Mouse (Mus musculus): ENCODE measurements around the gene Lyg2. TPM values are rescaled to one million over a fixed set of nuclear protein-coding genes. Genes with fewer than 3 reads are reported as not detected.
A peak's percentile ranks its signal among the peaks of the same experiment; 100 is the strongest.

The Lyg2 gene
- total and polyA plus RNA-seq, 2 experiments from 2014 or later = not detected

DNA sequence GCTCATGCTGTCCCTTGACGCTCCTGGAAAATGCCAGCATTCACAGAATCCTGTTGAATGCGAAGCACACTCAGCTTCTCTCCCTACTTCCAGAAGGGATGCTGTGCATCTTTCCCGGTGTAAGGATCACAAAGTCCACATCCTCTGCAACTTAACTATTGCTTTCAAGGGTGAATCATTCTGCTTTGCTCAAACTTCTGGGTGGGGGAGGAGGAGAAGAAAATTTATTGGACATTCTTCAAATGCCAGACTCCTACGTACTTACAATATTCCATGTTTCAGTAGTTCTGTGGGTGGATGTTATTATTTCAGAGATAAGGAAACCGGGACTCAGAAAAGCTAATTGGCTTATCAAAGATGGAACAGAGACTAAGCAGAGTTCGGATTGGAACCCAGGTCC is 1.8 kb upstream of the Lyg2 start:
- Histone ChIP-seq H3K4me1 (ENCODE audit: control insufficient read depth, insufficient read depth) (no peaks in the 10 kb centered on the region), H3K4me3 (ENCODE audit: low read depth, low read length) (no peak overlapping the region), H3K27me3 (ENCODE audit: control insufficient read depth, insufficient read depth, low read length) (no peaks in the 10 kb centered on the region), H3K9ac (replicated peaks; ENCODE audit: low read depth, low read length) (no peak overlapping the region), H3K36me3 (replicated peaks; ENCODE audit: control insufficient read depth, insufficient read depth, low read length) (no peaks in the 10 kb centered on the region), H3K27ac (ENCODE audit: low read depth) (no peak overlapping the region), H3K4me2 (ENCODE audit: low read depth, low read length) (no peak overlapping the region), H3K9me3 (replicated peaks; ENCODE audit: control insufficient read depth, low read length) (no peaks in the 10 kb centered on the region)
- no peak for TF ChIP-seq CTCF (IDR thresholded peaks at IDR 0.05; ENCODE audit: low read depth)
- no peak for TF ChIP-seq EP300 (IDR thresholded peaks at IDR 0.05; ENCODE audit: low read depth)
- ATAC-seq (ENCODE audit: insufficient read depth, low read depth) (no peak), DNase-seq (ENCODE audit: low spot score) (no peak)
- 44% methylated on average over 6 of the region's 6 CpGs for WGBS

DNA sequence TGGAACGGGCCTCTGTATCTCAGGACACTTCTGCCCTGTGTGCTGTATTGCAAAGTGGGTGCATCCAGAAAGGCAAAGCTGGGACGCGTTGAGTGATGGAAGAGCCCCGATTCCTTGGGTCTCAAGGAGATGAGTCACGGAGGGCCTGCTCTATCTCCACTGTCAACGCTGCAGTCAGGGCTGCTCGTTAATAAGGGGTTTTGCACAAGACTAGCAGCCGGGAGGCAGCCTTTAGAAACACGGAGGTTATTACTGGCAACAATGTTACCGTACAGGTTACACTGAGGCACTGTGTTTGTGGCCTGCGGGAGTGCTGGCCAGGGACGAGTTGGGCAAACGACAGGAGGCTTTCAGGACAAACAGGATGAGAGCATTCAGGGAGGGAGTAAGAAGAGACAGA is 1.4 kb upstream of the Lyg2 start:
- no peak overlapping the region for H3K4me3 ChIP-seq (ENCODE audit: low read depth, low read length)
- no peaks in the 10 kb centered on the region for H3K9me3 ChIP-seq (replicated peaks; ENCODE audit: control insufficient read depth, low read length)
- no peaks in the 10 kb centered on the region for H3K4me1 ChIP-seq (ENCODE audit: control insufficient read depth, insufficient read depth)
- no peaks in the 10 kb centered on the region for H3K36me3 ChIP-seq (replicated peaks; ENCODE audit: control insufficient read depth, insufficient read depth, low read length)
- no peaks in the 10 kb centered on the region for H3K27me3 ChIP-seq (ENCODE audit: control insufficient read depth, insufficient read depth, low read length)
- H3K9ac ChIP-seq (replicated peaks; ENCODE audit: low read depth, low read length) = no peak overlapping the region
- no peak for TF ChIP-seq CTCF (IDR thresholded peaks at IDR 0.05; ENCODE audit: low read depth)
- TF ChIP-seq EP300 (IDR thresholded peaks at IDR 0.05; ENCODE audit: low read depth) = no peak
- no peak overlapping the region for H3K4me2 ChIP-seq (ENCODE audit: low read depth, low read length)
- H3K27ac ChIP-seq (ENCODE audit: low read depth) = no peak overlapping the region
- WGBS = 33% methylated on average over 13 of the region's 13 CpGs
- no peak for ATAC-seq (ENCODE audit: insufficient read depth, low read depth)
- no peak for DNase-seq (ENCODE audit: low spot score)

DNA sequence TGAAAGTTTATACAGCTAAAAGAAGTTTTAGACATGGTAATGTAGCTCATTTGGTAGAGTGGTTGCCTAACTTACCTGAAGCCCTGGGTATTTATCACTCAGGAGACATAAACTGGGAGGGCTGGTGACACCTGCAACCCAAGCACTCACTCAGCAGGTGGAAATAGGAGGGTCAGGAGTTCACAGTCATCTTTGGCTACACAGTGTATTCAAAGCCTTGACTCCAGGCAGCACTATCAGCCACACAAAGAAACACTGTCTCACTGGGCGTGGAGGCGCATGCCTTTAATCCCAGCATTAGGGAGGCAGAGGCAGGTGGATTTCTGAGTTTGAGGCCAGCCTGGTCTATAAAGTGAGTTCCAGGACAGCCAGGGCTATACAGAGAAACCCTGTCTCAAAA is 3.5 kb downstream of the Lyg2 start:
- ATAC-seq (ENCODE audit: insufficient read depth, low read depth) (no peak), DNase-seq (ENCODE audit: low spot score) (no peak)
- H3K36me3 ChIP-seq (replicated peaks; ENCODE audit: control insufficient read depth, insufficient read depth, low read length) = no peaks in the 10 kb centered on the region
- H3K27me3 ChIP-seq (ENCODE audit: control insufficient read depth, insufficient read depth, low read length) = no peaks in the 10 kb centered on the region
- H3K4me2 ChIP-seq (ENCODE audit: low read depth, low read length) = no peak overlapping the region
- H3K4me3 ChIP-seq (ENCODE audit: low read depth, low read length) = no peak overlapping the region
- H3K9ac ChIP-seq (replicated peaks; ENCODE audit: low read depth, low read length) = no peak overlapping the region
- H3K9me3 ChIP-seq (replicated peaks; ENCODE audit: control insufficient read depth, low read length) = no peaks in the 10 kb centered on the region
- TF ChIP-seq CTCF (IDR thresholded peaks at IDR 0.05; ENCODE audit: low read depth) = no peak
- TF ChIP-seq EP300 (IDR thresholded peaks at IDR 0.05; ENCODE audit: low read depth) = no peak
- H3K4me1 ChIP-seq (ENCODE audit: control insufficient read depth, insufficient read depth) = no peaks in the 10 kb centered on the region
- H3K27ac ChIP-seq (ENCODE audit: low read depth) = no peak overlapping the region
- 71% methylated on average over 2 of the region's 2 CpGs for WGBS

DNA sequence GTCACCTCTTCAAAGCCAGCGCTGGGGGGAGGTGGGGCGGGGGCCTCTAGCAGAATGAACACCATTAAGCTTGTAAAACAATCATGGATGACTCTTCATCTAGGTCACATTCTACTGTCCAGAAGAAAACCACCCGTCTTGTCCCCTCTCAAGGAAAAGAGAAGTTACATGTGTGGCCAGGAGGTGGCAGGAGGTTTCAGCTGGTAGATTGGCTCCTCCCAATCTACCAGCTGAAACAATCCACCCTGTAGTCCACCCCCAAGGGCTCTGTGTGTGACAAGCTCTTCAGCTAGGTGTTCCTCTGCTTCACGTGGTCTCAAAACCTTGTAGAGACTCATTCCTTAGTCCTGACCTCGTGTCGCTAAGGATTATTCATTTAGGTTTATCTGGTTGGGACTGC is 13.1 kb downstream of the Lyg2 start:
- Histone ChIP-seq H3K9me3 (replicated peaks; ENCODE audit: control insufficient read depth, low read length) (no peaks in the 10 kb centered on the region), H3K4me2 (ENCODE audit: low read depth, low read length) (no peak overlapping the region), H3K4me3 (ENCODE audit: low read depth, low read length) (no peak overlapping the region), H3K4me1 (ENCODE audit: control insufficient read depth, insufficient read depth) (no peaks in the 10 kb centered on the region), H3K9ac (replicated peaks; ENCODE audit: low read depth, low read length) (no peak overlapping the region), H3K27me3 (ENCODE audit: control insufficient read depth, insufficient read depth, low read length) (no peaks in the 10 kb centered on the region), H3K27ac (ENCODE audit: low read depth) (no peak overlapping the region), H3K36me3 (replicated peaks; ENCODE audit: control insufficient read depth, insufficient read depth, low read length) (peaks cover 15% of the 10 kb centered on the region)
- peak; percentile 57 for TF ChIP-seq CTCF (IDR thresholded peaks at IDR 0.05; ENCODE audit: low read depth)
- no peak for TF ChIP-seq EP300 (IDR thresholded peaks at IDR 0.05; ENCODE audit: low read depth)
- 28% methylated on average over 6 of the region's 6 CpGs for WGBS
- peak; percentile 71; the same call in 1 of the 2 replicates for ATAC-seq (ENCODE audit: insufficient read depth, low read depth)
- DNase-seq (ENCODE audit: low spot score) = peak; percentile 65

DNA sequence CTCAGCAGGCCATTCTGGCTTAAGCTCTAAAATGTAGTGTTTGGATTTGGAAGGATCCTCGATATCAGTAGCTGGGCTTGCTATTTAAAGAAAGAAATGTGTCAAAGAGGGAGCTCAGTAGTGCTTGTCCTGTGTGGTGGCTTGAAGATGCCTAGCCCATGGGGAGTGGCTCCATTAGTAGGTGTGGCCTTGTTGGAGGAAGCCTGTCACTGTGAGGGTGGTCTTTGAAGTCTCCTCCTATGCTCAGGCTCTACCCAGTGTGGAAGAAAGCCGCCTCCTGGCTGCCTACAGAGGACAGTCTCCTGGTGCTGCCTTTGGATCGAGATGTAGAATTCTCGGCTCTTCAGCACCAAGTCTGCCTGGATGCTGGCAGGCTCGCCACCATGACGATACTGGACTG is 16.0 kb downstream of the Lyg2 start:
- no peaks in the 10 kb centered on the region for H3K4me1 ChIP-seq (ENCODE audit: control insufficient read depth, insufficient read depth)
- WGBS = 39% methylated on average over 6 of the region's 6 CpGs
- H3K36me3 ChIP-seq (replicated peaks; ENCODE audit: control insufficient read depth, insufficient read depth, low read length) = peaks cover 41% of the 10 kb centered on the region
- ATAC-seq (ENCODE audit: insufficient read depth, low read depth) = peak; percentile 66; the same call in 1 of the 2 replicates
- DNase-seq (ENCODE audit: low spot score) = peak; percentile 24
- no peak overlapping the region for H3K4me3 ChIP-seq (ENCODE audit: low read depth, low read length)
- H3K27me3 ChIP-seq (ENCODE audit: control insufficient read depth, insufficient read depth, low read length) = no peaks in the 10 kb centered on the region
- H3K27ac ChIP-seq (ENCODE audit: low read depth) = no peak overlapping the region
- H3K9me3 ChIP-seq (replicated peaks; ENCODE audit: control insufficient read depth, low read length) = no peaks in the 10 kb centered on the region
- TF ChIP-seq EP300 (IDR thresholded peaks at IDR 0.05; ENCODE audit: low read depth) = no peak
- TF ChIP-seq CTCF (IDR thresholded peaks at IDR 0.05; ENCODE audit: low read depth) = no peak
- no peak overlapping the region for H3K9ac ChIP-seq (replicated peaks; ENCODE audit: low read depth, low read length)
- no peak overlapping the region for H3K4me2 ChIP-seq (ENCODE audit: low read depth, low read length)

DNA sequence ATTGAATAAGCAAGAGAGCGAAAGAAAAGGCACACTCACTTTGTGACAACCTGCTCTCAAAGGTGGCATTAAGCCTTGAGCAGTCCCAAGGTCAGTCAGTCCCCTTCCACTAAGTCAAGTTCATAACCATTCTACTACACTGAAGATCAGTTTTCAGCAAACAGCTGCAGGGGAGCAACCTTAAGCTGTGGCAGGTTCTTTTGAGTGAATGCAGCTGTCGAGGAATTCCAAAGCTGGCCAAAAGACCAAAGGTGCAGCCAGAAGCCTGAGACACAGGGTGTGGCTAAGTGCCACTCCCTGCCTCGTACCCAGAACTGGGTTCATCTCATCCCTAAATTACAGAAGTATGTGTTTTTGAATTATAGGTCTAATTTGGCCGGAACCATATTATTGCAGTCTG is 16.5 kb downstream of the Lyg2 start:
- peaks cover 45% of the 10 kb centered on the region for H3K36me3 ChIP-seq (replicated peaks; ENCODE audit: control insufficient read depth, insufficient read depth, low read length)
- H3K27me3 ChIP-seq (ENCODE audit: control insufficient read depth, insufficient read depth, low read length) = no peaks in the 10 kb centered on the region
- H3K9ac ChIP-seq (replicated peaks; ENCODE audit: low read depth, low read length) = no peak overlapping the region
- ATAC-seq (ENCODE audit: insufficient read depth, low read depth) (no peak), DNase-seq (ENCODE audit: low spot score) (no peak)
- 62% methylated on average over 4 of the region's 4 CpGs for WGBS
- H3K9me3 ChIP-seq (replicated peaks; ENCODE audit: control insufficient read depth, low read length) = no peaks in the 10 kb centered on the region
- H3K4me1 ChIP-seq (ENCODE audit: control insufficient read depth, insufficient read depth) = no peaks in the 10 kb centered on the region
- no peak for TF ChIP-seq CTCF (IDR thresholded peaks at IDR 0.05; ENCODE audit: low read depth)
- H3K4me3 ChIP-seq (ENCODE audit: low read depth, low read length) = no peak overlapping the region
- H3K27ac ChIP-seq (ENCODE audit: low read depth) = peak overlapping the region; percentile 34; the same call in 1 of the 2 replicates
- no peak overlapping the region for H3K4me2 ChIP-seq (ENCODE audit: low read depth, low read length)
